Mouse (Mus musculus): ENCODE data around the gene Gm8374.
"Not testable (repeated sequence)": the region's sequence is repeated elsewhere in the genome, so short reads cannot be mapped to it uniquely, and the experiment has no call there.

Gm8374 gene

DNA sequence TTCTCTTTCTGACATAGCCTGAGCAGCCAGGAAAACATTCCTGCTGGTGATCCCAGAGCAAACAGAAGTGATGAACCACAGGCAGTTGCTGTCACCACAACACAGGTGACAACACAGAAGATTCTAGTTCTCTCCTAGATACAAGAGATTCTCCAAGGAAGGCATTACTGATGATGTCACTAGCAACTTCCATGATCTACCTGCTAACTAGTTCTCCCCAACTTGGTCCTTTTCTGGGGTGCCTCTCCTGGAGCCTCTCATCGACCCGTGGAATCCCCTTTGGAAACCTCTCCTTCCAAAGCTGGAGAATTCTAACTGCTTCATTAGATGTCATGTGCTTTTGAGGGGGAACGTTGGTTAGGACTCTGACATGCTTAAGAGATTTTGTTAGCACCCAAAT lies at the start of gene Gm8374:
Gene Gm8374, minus strand, starts transcription at position 101 of the 400 bp plus-strand sequence.
- DNase-seq (ENCODE audit: low spot score), result not testable (repeated sequence)

DNA sequence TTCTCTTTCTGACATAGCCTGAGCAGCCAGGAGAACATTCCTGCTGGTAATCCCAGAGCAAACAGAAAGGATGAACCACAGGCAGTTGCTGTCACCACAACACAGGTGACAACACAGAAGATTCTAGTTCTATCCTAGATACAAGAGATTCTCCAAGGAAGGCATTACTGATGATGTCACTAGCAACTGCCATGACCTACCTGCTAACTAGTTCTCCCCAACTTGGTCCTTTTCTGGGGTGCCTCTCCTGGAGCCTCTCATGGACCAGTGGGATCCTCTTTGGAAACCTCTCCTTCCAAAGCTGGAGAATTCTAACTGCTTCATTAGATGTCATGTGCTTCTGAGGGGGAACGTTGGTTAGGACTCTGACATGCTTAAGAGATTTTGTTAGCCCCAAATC lies 32.6 kb downstream of the Gm8374 start, which contains the start of gene Gm5797:
Gene Gm5797, minus strand, starts transcription at position 101 of the 400 bp plus-strand sequence.
- DNase-seq (ENCODE audit: low spot score), result not testable (repeated sequence)

DNA sequence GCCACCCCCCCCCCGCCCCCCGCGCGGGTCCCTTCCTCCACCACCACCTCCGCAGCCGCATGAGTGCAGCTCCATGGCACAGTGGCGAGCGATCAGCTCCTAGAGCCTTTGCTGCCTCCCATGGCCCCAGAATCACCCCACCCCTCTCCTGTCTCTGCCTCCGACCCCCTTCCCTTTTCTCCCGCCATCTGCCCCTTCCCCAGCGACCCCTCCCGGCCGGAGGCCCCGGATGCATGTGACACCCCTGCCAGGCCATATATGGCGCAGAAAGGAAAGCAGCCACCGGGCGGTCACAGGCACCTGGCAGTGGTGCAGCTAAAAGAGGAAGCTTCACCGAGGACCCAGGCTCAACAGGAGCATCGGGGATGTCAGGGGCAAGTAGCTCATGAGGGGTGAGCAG lies 49.8 kb downstream of the Gm8374 start:
- not testable (repeated sequence) for DNase-seq (ENCODE audit: low spot score)

DNA sequence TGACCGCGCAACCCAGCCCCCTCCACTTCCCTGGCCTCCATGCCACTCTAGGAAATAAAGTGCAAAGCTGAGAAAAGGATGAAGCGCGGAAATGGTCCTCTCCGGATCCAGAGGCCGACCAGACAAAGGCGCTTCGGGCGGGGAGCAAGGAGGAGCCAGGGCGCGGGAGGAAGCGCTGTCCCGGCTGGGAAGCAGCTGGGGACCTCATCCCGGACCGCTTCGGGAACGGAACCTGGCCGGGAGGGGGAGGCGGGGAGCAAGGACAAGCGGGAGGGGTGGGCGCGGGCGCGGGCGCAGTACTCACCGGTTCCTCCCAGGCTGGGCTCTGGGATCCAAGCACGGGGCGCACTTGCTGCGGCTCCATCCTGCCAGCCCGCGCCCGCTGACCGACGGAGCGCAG lies 50.3 kb downstream of the Gm8374 start, which contains the start of gene Gm3739:
Gene Gm3739, minus strand, starts transcription at position 389 of the 400 bp plus-strand sequence.
- DNase-seq (ENCODE audit: low spot score), result not testable (repeated sequence)
